24 mouse cellular contexts compared by ENCODE assay signal in the genomic region with DNA sequence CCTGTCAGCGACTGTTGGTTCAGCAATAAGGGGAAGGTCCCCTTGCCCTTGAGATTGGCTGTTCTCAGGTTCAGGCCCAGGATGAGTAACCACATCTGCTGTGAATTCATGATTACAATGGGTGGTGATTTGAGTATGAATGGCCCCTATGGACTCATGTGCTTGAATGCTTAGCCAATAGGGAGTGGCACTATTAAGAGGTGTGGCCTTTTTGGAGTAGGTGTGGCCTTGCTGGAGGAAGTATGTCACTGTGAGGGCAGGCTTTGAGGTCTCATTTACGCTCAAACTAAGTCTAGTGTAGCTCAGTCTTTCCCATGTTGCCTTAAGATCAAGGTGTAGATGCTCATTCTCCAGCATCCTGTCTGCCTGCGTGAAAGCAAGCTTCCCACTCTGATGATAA. TPM values are rescaled to one million over a fixed set of nuclear protein-coding genes. Genes with fewer than 3 reads are reported as not detected.
A peak's percentile ranks its signal among the peaks of the same experiment; 100 is the strongest.
DNase-seq lines count a peak whose midpoint lies in the region; ATAC-seq and TF ChIP-seq lines count a peak whose summit lies in the region.
"Had no signal": no experiment of that assay in that cellular context is flagged by ENCODE, and none has a peak within 500 bp of the region (broad histone marks: within the 10 kb centered on the region; RNA-seq: fewer than 3 reads in every experiment).

No protein-coding gene starts in this region.

- ATAC-seq in liver, embryonic 11.5 days (replicated peaks; ENCODE audit: low FRiP score) = 0 out of 2 replicates have a peak, but pooled peaks have one; percentile 47
- ATAC-seq in erythroblast, adult 5-6 weeks (replicated peaks; ENCODE audit: low FRiP score, poor library complexity, severe bottlenecking) = 0 out of 2 replicates have a peak, but pooled peaks have one; percentile 24
- ATAC-seq: forebrain, embryonic 15.5 days; intestine, embryonic 15.5 days; midbrain, embryonic 16.5 days had no signal

- no peak overlapping the region for H3K27ac ChIP-seq in liver, embryonic 11.5 days (ENCODE audit: low read depth, low read length)
- H3K27ac ChIP-seq in ES-Bruce4 (ENCODE audit: insufficient read depth, low read length) (peak overlapping the region; percentile 72), MEL (ENCODE audit: control insufficient read depth, low read depth, low read length) (no peak overlapping the region)
- H3K27ac ChIP-seq: embryonic facial prominence, embryonic 15.5 days; forebrain, embryonic 15.5 days; hindbrain, embryonic 15.5 days; intestine, embryonic 15.5 days had no signal

- no peaks in the 10 kb centered on the region for H3K4me1 ChIP-seq in liver, embryonic 11.5 days (replicated peaks; ENCODE audit: control insufficient read depth, insufficient read depth, low read length)
- H3K4me1 ChIP-seq in ES-Bruce4 (ENCODE audit: control insufficient read depth, insufficient read depth, low read length) (no peaks in the 10 kb centered on the region), MEL (ENCODE audit: control insufficient read depth in 1 of 2, insufficient read depth in 2 of 2, low read length in 2 of 2) (peaks cover 0 to 8% of the 10 kb centered on the region in 2 experiments; a peak in 2 of 4 replicates)

- no peaks in the 10 kb centered on the region for H3K27me3 ChIP-seq in liver, embryonic 11.5 days (replicated peaks; ENCODE audit: control insufficient read depth, insufficient read depth, low read length)
- H3K27me3 ChIP-seq in ES-Bruce4 (ENCODE audit: control insufficient read depth, insufficient read depth, low read length, poor library complexity, severe bottlenecking) (no peaks in the 10 kb centered on the region), MEL (ENCODE audit: control insufficient read depth in 1 of 2, insufficient read depth in 2 of 2, low read length in 2 of 2) (no peaks in the 10 kb centered on the region)
- H3K27me3 ChIP-seq: embryonic facial prominence, embryonic 15.5 days; forebrain, embryonic 15.5 days; hindbrain, embryonic 15.5 days; intestine, embryonic 15.5 days; megakaryocyte, embryonic 14.5 days had no signal

- no peak for TF ChIP-seq CTCF in ES-Bruce4 (IDR thresholded peaks at IDR 0.05; ENCODE audit: low read depth, low read length)
- TF ChIP-seq CTCF in MEL (IDR thresholded peaks at IDR 0.05 in 2 of 3, conservative IDR thresholded peaks at IDR 0.05 in 1 of 3; ENCODE audit: control insufficient read depth in 1 of 3, insufficient read depth in 1 of 3, low read depth in 2 of 3, low read length in 3 of 3, poor library complexity in 1 of 3, severe bottlenecking in 1 of 3) = no peak

- DNase-seq in liver, embryonic 11.5 days (ENCODE audit: low spot score) = no peak
- DNase-seq in liver (no peak), MEL (ENCODE audit: low read depth, low spot score) (peak; percentile 11)
- no peak for DNase-seq in right cerebral cortex, postnatal 14 days
- DNase-seq in natural killer cell, adult 2 months (ENCODE audit: low spot score in 2 of 2) = no peak
- DNase-seq: adrenal gland, postnatal 10 days; B cell, adult 2 months; cerebellum, adult 2 months; cerebellum, postnatal 25 days; gastrocnemius, postnatal 14 days; kidney, adult 8-10 months; kidney, postnatal 10 days; left cerebral cortex, postnatal 4 days; lung, adult 2 months; thymus, postnatal 25 days had no signal

- no peaks in the 10 kb centered on the region for H3K9me3 ChIP-seq in liver, embryonic 11.5 days (ENCODE audit: control insufficient read depth, low read length)
- H3K9me3 ChIP-seq in ES-Bruce4 (replicated peaks; ENCODE audit: control insufficient read depth, insufficient read depth, low read length, poor library complexity, severe bottlenecking) = no peaks in the 10 kb centered on the region
- H3K9me3 ChIP-seq in MEL (replicated peaks; ENCODE audit: insufficient read depth, low read length) = no peaks in the 10 kb centered on the region
- H3K9me3 ChIP-seq: embryonic facial prominence, embryonic 15.5 days; forebrain, embryonic 15.5 days; hindbrain, embryonic 15.5 days; intestine, embryonic 15.5 days had no signal

- no peaks in the 10 kb centered on the region for H3K79me2 ChIP-seq in MEL (ENCODE audit: control insufficient read depth, insufficient read depth, low read length, poor library complexity)

- TF ChIP-seq EP300 in ES-Bruce4 (IDR thresholded peaks at IDR 0.05; ENCODE audit: insufficient read depth, low read depth, low read length) = 0 out of 2 replicates have a peak, but pooled peaks have one; percentile 27
- no peak for TF ChIP-seq EP300 in MEL (IDR thresholded peaks at IDR 0.05; ENCODE audit: low read depth in 1 of 2, low read length in 2 of 2)

- no peak overlapping the region for H3K9ac ChIP-seq in liver, embryonic 11.5 days (ENCODE audit: low read depth, low read length)
- no peak overlapping the region for H3K9ac ChIP-seq in ES-Bruce4 (ENCODE audit: low read depth, poor library complexity, severe bottlenecking)
- no peak overlapping the region for H3K9ac ChIP-seq in MEL (ENCODE audit: control insufficient read depth, low read depth, low read length, poor library complexity, severe bottlenecking)
- H3K9ac ChIP-seq: embryonic facial prominence, embryonic 15.5 days; forebrain, embryonic 15.5 days; hindbrain, embryonic 15.5 days; intestine, embryonic 15.5 days had no signal

- TF ChIP-seq POLR2A in ES-Bruce4 (IDR thresholded peaks at IDR 0.05; ENCODE audit: insufficient read depth, low read length) (peak; percentile 9), MEL (IDR thresholded peaks at IDR 0.05; ENCODE audit: control insufficient read depth in 1 of 2, insufficient read depth in 1 of 2, low read depth in 1 of 2, low read length in 2 of 2, poor library complexity in 1 of 2) (no peak)

- H3K36me3 ChIP-seq in liver, embryonic 11.5 days (ENCODE audit: control insufficient read depth, insufficient read depth, low read length) = no peaks in the 10 kb centered on the region
- H3K36me3 ChIP-seq in ES-Bruce4 (ENCODE audit: control insufficient read depth, insufficient read depth, low read length, poor library complexity, severe bottlenecking) = no peaks in the 10 kb centered on the region
- peaks cover 0 to 5% of the 10 kb centered on the region in 2 experiments; a peak in 1 of 4 replicates for H3K36me3 ChIP-seq in MEL (ENCODE audit: control insufficient read depth in 1 of 2, insufficient read depth in 2 of 2, low read length in 2 of 2)
- H3K36me3 ChIP-seq: embryonic facial prominence, embryonic 15.5 days; forebrain, embryonic 15.5 days; hindbrain, embryonic 15.5 days; intestine, embryonic 15.5 days had no signal

- no peak for TF ChIP-seq RAD21 in MEL (IDR thresholded peaks at IDR 0.05; ENCODE audit: low read depth, low read length)

- H3K4me3 ChIP-seq in liver, embryonic 11.5 days (ENCODE audit: low read depth, low read length) = no peak overlapping the region
- H3K4me3 ChIP-seq in ES-Bruce4 (ENCODE audit: low read depth, low read length) (no peak overlapping the region), MEL (ENCODE audit: control insufficient read depth in 1 of 2, insufficient read depth in 1 of 2, low read depth in 2 of 2, low read length in 2 of 2) (no peak overlapping the region)
- H3K4me3 ChIP-seq: embryonic facial prominence, embryonic 15.5 days; forebrain, embryonic 15.5 days; hindbrain, embryonic 15.5 days; intestine, embryonic 15.5 days; megakaryocyte, embryonic 14.5 days; myocyte had no signal

- 79% methylated on average over 3 of the region's 3 CpGs for WGBS in liver, embryonic 11.5 days

- H3K4me2 ChIP-seq in liver, embryonic 11.5 days = no peak overlapping the region
- H3K4me2 ChIP-seq: embryonic facial prominence, embryonic 15.5 days; forebrain, embryonic 15.5 days; hindbrain, embryonic 15.5 days; intestine, embryonic 15.5 days had no signal

TF ChIP-seq in MEL, 35 proteins besides CTCF, POLR2A, EP300 and RAD21:
- no peak for TF ChIP-seq ETS1 (IDR thresholded peaks at IDR 0.05; ENCODE audit: low read depth, low read length)
- no peak for TF ChIP-seq MYB (IDR thresholded peaks at IDR 0.05; ENCODE audit: low read depth, low read length)
- no peak for TF ChIP-seq ZNF384 (IDR thresholded peaks at IDR 0.05; ENCODE audit: low read depth, low read length)
- no peak for TF ChIP-seq USF1 (IDR thresholded peaks at IDR 0.05; ENCODE audit: low read depth, low read length)
- no peak for TF ChIP-seq TAL1 (IDR thresholded peaks at IDR 0.05; ENCODE audit: low read length)
- no peak for TF ChIP-seq USF2 (IDR thresholded peaks at IDR 0.05; ENCODE audit: borderline replicate concordance in 1 of 2, insufficient read depth in 1 of 2, low read depth in 1 of 2, low read length in 2 of 2)
- TF ChIP-seq UBTF (IDR thresholded peaks at IDR 0.05; ENCODE audit: borderline replicate concordance, insufficient read depth, low read depth, low read length) = no peak
- no peak for TF ChIP-seq RCOR1 (IDR thresholded peaks at IDR 0.05; ENCODE audit: low read depth, low read length)

RNA-seq across cellular contexts. Expression of gene Cep85l, which starts 33.2 kb away (rescaled TPM):
- polyA plus RNA-seq in liver, embryonic 11.5 days (2014; fragmentation: Nextera tagmentation; extraction: Ambion mirVana) = 2.6 and 3.0 TPM in 2 replicates
- 5.0 and 5.8 TPM in 2 replicates for polyA plus RNA-seq in ES-Bruce4 (2011; ENCODE audit: insufficient read depth, insufficient read length, low read depth, missing spikeins)
- total RNA-seq in MEL (2012; rRNA removed) = 2.1 and 2.2 TPM in 2 replicates
- 10 to 100 TPM in 1 of 2 experiments, 1 to 10 TPM in 1; 3.0 to 43.1 TPM for polyA plus RNA-seq in MEL (2012; ENCODE audit: insufficient read depth in 1 of 2, insufficient read length in 2 of 2, low read depth in 1 of 2, low replicate concordance in 2 of 2, missing spikeins in 1 of 2)
- 5.2 and 10.2 TPM in 2 replicates for total RNA-seq in erythroblast, adult 5-6 weeks (2015; ENCODE audit: low replicate concordance)
- 8.9 and 9.2 TPM in 2 replicates for total RNA-seq in erythroblast, adult 5-6 weeks (2017; ENCODE audit: low replicate concordance)
